Mouse (Mus musculus) gastrocnemius, adult 8-10 months (tissue): ENCODE measurements around the gene Mtmr12. TPM values are rescaled to one million over a fixed set of nuclear protein-coding genes. Genes with fewer than 3 reads are reported as not detected.
A peak's percentile ranks its signal among the peaks of the same experiment; 100 is the strongest.

Experiments
- DNase-seq, 2 experiments: peaks; one replicate each; pipeline ENCODE4 v3.0.0; 2022; ENCODE audit warnings: low spot score in 2 of 2
- total RNA-seq, 4 experiments: library from RNA; stranded (reverse); gene quantifications; 2 replicates each; pipeline ENCODE4 v1.2.4; 2022

Gene Mtmr12
- total RNA-seq, 4 experiments from 2014 or later: 2.7 to 4.6 (median 3.7) TPM

- no peak for DNase-seq
These were observed 69.4 kb downstream of the Mtmr12 start for GRCm38 (mm10) chr15:12274053-12274769.

DNA sequence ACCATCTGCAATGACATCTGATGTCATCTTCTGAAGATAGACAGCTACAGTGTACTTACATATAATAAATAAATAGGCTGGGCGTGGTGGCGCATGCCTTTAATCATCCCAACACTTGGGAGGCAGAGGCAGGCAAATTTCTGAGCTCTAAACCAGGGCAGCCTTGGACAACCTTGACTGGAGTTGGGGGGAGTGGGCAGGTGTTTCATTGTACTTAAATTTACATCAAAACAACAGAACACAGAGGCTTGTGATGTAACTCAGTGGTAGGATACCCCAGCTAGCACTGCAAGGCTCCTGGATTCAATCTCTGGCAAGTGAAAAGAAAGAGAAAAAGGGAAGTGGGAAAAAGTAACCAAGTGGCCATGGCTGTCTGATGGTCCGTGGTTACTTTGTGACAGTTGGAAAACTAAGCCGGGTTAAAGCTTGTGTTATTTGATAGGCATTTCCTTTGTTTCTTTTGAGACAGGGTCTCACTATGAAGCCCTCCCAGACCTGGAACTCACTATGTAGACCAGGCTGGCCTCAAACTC is 70.3 kb downstream of the Mtmr12 start:
- no peak for DNase-seq

DNA sequence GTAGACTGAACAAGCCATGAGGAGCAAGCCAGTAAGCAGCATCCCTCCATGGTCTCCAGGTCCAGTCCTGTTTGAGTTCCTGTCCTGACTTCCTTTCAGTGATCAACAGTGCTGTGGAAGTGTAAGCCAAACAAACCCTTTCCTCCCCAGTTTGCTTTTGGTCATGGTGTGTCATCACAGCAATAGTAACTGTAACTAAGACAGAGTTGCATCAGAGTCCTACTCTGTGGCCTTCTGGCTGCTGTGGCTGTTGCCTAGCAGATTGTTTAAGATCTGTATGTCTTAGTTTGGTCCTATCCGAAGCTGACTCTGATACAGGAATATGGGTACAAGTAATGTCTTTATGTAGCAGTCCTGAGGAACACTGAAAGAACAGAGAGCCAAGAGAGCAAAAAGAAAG is 75.0 kb downstream of the Mtmr12 start:
- DNase-seq: no peak

DNA sequence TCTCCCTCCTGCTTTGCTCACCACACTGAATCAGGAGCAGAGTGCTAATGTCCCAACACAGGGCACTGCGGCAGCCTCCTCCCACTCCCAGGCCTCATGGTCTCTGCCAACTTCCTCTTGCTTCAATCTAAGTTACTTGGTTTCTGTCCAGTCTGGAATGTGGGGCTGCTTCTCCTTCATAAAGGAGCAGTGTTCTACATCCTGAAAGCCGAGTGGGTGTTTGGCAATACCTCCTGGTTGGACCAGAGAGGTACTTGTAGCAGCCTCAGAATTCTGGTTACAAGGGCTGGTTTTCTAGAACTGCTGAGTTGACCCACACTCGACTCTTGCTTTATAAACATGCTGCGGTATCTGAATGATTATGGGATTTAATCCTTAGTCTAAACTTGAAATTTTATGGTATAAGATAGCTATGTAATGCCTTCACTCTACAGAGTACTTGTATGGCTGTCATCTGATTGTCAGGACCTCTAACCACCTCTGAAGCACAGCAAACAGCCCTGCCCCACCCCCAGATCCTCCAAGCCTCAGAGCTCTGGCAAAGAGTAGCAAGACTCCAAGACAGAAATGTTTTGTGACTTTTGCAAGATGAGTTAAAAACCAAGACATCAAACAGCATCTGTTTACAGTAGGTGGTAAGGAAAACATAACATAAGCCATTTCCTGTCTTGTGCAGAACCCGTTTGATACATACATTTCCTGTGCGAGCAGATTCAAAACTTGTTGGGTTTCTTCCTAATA is 80.1 kb downstream of the Mtmr12 start:
- no peak for DNase-seq

DNA sequence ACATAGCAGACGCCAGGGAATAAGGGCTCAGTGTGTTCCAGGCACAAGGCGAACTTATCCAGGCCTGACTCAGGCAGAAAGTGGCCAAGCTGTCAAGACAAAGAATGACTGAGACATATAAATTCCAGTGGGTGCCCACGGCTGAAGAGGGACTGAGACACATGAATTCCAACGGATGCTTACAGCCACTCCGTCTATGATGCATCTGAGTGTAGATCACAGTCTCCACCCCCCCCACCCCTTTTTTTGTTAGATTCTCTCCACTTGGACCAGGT is 80.6 kb downstream of the Mtmr12 start:
- DNase-seq: no peak

DNA sequence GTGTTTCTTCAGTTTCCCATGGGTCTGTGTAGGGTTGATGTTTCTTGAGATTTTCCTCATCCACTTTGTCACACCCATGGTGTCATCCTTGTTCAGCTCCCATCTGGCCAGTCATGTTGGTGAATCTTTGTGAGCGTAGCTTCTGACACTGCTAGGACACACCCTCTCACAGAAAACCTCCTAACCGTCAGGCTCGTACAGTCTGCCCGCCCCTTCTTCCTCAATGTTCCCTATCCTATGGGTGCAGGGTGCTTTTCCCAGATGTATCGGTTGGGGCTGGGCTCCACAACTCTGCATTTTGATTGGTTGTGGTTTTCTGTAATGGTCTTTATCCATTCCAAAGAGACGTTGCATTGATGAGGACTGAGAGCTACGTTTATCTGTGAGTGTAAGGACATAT is 85.5 kb downstream of the Mtmr12 start:
- DNase-seq: no peak

DNA sequence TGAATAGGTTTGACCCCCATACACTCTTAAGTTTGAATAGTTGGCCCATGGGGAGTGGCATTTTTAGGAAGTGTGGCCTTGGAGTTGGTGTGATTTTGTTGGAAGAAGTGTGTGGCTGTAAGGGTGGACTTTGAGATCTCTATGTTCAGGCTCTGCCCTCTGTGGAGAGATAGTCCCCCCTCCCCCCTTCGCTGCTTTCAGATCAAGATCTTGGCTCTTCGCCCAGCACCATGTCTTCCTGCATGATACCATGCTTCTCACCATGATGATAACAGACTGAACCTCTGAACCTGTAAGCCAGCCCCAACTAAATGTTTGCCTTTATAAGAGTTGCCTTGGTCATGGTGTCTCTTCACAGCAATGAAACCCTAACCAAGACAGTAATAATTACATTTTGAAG is 86.9 kb downstream of the Mtmr12 start:
- no peak for DNase-seq

- no peak for DNase-seq
These were observed 91.4 kb downstream of the Mtmr12 start for GRCm38 (mm10) chr15:12296228-12296627.

DNA sequence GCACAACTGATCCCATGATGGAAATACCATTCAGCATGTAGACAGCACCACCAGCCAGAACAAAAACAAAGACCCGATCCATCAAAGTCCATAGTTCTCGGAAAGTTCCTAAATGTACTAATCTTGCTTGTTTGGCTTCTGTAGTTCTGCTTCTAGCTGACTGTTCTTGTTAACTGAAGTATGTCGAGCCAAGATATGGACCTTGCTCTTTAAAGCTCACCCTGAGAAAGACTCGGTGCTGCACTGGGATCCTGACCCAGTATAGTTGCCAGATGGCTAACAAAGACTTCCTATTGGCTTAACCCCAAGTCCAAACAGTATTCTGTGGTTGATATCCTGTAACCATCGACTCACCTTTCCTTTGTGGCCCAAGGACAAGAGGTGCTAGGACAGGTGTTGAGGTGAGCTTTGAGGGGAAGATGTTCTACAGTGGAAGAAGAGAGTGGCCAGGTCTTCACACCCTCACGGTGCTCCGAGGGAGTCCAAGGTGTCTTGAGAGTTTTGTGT is 93.5 kb downstream of the Mtmr12 start:
- no peak for DNase-seq

- no peak for DNase-seq
These were observed 96.9 kb downstream of the Mtmr12 start for GRCm38 (mm10) chr15:12301771-12302170.

DNA sequence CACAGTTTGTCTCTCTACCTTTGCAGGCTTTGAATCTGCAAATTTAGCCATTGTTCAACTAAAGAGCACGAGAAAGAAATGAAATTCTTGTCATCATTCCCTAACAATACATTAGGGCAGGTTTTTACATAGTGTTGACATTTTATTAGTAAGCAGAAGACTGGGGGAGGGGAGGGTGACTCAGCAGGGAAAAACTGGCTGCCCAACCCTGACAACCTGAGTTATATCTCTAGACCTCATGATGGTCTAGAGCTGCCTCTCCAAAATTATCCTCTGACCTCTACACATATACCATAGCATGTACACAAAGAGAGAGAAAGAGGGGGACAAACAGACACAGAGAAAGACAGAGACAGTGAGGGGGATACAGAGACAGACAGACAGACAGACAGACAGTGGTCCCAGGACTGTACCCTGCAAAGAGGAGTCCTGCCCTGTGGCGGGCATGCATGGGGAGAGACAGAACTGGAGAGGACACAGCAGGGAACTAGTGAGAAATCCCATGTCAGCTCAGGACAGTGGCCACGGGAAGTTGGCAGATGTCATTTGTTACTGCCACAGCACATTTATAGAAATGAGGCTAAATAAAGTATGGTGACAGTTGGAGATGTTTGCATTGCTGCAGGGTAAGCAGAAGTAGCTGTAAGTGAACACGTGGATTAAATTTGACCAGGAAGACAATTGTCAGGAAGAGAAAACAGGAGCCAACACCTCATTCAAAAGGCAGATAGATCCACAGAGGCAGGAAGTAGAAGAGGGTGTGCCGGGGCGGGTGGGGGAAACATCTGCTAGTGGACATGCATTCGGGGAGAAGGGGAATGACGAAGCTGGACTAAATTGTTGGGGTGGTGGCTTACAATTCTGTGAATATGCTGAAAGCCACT is 101.6 kb downstream of the Mtmr12 start:
- peak in 1 of 2 experiments; percentile 12 for DNase-seq

DNA sequence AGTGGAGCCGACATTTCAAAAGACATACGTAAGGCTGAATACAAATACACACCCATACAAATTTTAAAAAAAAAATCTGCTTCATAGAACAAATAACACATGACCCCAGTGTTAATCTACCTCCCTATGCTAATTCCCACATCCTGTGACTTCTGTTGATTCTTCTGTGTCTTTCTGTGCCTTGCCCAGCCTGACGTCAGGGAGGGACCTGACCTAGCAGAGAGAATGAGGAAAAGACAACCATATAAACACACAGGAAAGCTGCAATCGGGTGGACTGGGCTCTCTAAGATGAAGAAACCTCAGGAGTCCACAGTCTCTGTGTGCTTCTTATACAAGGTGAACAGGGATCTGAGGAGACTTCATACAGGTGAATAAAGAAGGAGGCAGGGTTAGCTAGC is 102.3 kb downstream of the Mtmr12 start:
- DNase-seq: no peak

DNA sequence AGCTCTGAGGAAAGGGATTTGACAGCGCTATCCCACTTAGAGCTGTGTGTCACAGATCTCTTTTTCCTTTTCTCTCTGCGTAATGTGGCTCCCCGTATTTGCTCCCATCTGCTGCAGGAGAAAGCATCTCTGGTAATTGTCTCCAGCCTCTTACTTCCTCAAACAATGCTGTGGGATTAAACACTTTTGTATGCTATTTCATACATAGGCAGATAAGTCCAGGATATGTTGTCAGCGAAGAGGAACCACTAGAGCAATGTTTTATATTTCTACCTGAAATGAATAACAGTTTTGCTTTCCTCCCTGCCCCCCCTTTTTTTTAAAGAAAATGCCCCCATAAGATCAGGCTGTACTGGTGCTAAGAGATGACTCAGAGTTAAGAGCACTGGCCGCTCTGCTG is 103.7 kb downstream of the Mtmr12 start:
- DNase-seq: no peak

DNA sequence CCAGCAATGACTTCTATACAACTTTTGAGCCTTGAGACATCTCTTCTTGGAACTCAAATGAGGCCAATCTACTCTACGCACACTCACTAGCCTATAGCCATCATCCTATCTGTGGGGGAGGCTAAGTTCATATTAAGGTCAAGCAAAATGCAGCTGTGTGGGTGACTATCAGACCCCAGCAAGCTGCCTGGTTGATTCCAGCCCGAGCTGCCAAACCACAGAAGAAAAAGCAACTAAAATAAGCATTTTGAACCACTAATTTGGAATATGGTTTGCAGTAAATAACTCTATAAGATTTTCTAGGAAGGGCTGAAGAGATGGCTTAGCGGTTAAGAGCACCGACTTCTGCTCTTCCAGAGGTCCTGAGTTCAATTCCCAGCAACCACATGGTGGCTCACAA is 105.8 kb downstream of the Mtmr12 start:
- no peak for DNase-seq

DNA sequence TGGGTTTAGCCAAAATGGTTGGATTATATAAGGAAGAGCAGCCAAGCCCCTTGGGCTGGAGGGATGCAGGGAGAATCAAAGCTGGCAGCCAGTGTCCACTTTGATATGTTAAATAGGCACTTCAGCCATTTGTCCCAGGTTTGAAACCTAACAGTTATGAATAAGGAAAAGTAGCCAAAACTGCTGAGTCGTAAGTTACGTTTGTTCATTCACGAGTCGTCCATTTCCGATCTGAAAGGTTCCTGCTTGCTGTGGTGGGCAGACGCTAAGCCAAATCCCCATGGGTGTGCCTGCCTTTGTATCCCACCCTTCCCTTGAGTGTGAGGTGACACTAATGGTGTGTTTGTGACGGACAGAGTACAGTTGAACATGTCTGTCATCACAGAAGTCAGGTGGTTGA is 106.6 kb downstream of the Mtmr12 start:
- no peak for DNase-seq

GRCm38 (mm10) chr15:12313255-12313654 is 108.4 kb downstream of the Mtmr12 start:
- no peak for DNase-seq

- no peak for DNase-seq
These were observed 109.8 kb downstream of the Mtmr12 start for GRCm38 (mm10) chr15:12314584-12314983.

- DNase-seq: no peak
These were observed 111.2 kb downstream of the Mtmr12 start for GRCm38 (mm10) chr15:12315996-12316395.

GRCm38 (mm10) chr15:12317290-12317689 is 112.5 kb downstream of the Mtmr12 start:
- DNase-seq: no peak

DNA sequence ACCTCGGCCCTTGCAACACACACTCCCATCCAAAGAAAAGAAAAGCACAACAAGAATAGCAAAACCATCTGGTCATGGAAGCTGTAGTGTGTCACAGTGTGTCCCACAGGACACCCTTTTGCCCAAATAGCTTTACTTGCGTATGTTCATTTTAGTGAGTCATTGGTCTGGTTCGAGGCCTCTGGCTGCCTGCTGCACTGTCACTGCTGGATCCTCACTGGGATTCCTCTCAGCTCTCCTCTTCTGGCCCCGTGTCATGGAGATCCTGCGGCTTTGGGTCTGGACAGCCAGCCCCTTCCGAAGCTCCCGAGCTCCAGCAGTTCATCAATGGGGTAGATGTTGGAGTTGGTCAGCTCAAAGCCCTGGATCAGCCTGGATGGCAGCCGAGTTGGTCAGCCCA is 113.6 kb downstream of the Mtmr12 start:
- no peak for DNase-seq

DNA sequence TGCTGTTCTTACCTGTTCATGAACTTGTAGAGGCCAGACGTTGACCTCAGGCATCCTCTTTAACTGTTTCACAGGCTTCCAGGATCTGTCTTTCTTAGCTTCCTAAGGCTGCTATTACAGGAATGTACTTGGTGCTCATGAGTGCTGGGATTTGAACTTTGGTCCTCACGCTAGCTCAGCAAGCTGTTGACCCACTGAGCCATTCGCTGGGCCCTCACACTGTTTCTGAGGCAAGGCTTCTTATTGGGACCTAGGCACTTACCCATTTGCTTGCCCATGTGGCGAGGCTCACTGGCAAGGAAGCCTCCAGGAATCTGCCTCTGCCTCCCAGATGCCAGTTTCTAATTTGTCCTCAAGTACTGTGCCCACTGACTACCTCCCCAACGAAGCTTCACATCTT is 115.1 kb downstream of the Mtmr12 start:
- no peak for DNase-seq
